Mouse (Mus musculus) lung, embryonic 14.5 days (tissue): Measurements from ENCODE around the gene Ralgps1. TPM values are rescaled to one million over a fixed set of nuclear protein-coding genes. Genes with fewer than 3 reads are reported as not detected.

ENCODE experiments used
- ATAC-seq: fragments of 200-750 bp; cut with Nextera tagmentation; 2 replicates; pipeline ENCODE4 v1.8.0; 2017; ENCODE audit warnings: mild to moderate bottlenecking, moderate TSS enrichment, moderate library complexity; ENCODE audit not compliant: insufficient read depth
- DNase-seq: peaks from one replicate; pipeline ENCODE4 v3.0.0-alpha.2; 2015
- H3K27ac ChIP-seq: fragments of 300-500 bp; sonication (generic); 2 replicates; pipeline ENCODE4 v1.5.1; 2014; ENCODE audit warnings: low read depth, mild to moderate bottlenecking, moderate library complexity
- H3K27me3 ChIP-seq: fragments of 300-500 bp; sonication (generic); 2 replicates; pipeline ENCODE4 v1.6.1; 2014; ENCODE audit warnings: low read length, control low read depth; ENCODE audit not compliant: insufficient read depth
- H3K36me3 ChIP-seq: fragments of 300-500 bp; sonication (generic); 2 replicates; pipeline ENCODE4 v1.6.1; 2014; ENCODE audit warnings: control low read depth; ENCODE audit not compliant: insufficient read depth
- H3K4me1 ChIP-seq: fragments of 300-500 bp; sonication (generic); 2 replicates; pipeline ENCODE4 v1.6.1; 2014; ENCODE audit warnings: antibody characterized with exemption, control low read depth; ENCODE audit not compliant: insufficient read depth
- H3K4me2 ChIP-seq: fragments of 300-500 bp; sonication (generic); 2 replicates; pipeline ENCODE4 v1.6.1; 2014; ENCODE audit warnings: mild to moderate bottlenecking
- H3K4me3 ChIP-seq: fragments of 300-500 bp; sonication (generic); 2 replicates; pipeline ENCODE4 v1.5.1; 2014; ENCODE audit warnings: low read depth, low read length
- H3K9ac ChIP-seq: fragments of 300-500 bp; sonication (generic); 2 replicates; pipeline ENCODE4 v1.6.1; 2014
- H3K9me3 ChIP-seq: fragments of 300-500 bp; sonication (generic); 2 replicates; pipeline ENCODE4 v1.6.1; 2016; ENCODE audit warnings: low read depth, low read length, control low read depth
- CTCF ChIP-seq: IDR thresholded peaks from 2 replicates; pipeline ENCODE4 v1.5.1; 2016; ENCODE audit warnings: antibody characterized with exemption, low read depth
- WGBS: fragments of 180-500 bp; shearing (Covaris S2); extraction: QIAGEN DNeasy Blood & Tissue Kit; methylation state at CpG from one replicate; pipeline ENCODE4 v1.1.7; 2014; 5-methylcytosine and 5-hydroxymethylcytosine counted together
- polyA plus RNA-seq: library from polyadenylated mRNA; unstranded; fragments of >200 nt; fragmentation: Nextera tagmentation; extraction: Ambion mirVana; gene quantifications from 2 replicates; pipeline ENCODE4 v1.2.1, GENCODE M21; 2014

The Ralgps1 gene
- polyA plus RNA-seq, 1 experiment from 2014 or later: 6.1 TPM

DNA sequence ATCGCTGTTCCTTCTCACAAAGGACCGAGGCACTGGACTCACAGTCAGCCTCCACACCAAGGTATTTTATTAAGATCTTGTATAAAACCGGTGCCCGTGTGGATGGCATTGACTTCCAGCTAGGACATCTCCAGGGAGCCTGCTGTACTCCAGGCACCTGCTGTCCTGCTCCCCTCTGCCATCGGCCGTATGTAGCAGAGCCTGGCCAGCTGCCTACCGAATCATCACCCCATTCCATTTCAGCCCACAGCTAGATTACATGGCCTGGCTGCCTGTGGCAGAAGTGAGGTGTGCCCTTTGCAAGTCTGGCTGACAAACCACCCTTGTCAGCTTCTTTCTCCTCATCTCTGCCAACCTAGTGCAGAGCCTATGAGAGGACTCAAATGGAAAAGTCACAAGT is 197.6 kb downstream of the Ralgps1 start:
- Histone ChIP-seq H3K4me3 (no peak overlapping the region), H3K36me3 (no peaks in the 10 kb centered on the region; the same call in 1 of the 2 replicates), H3K27ac (no peak overlapping the region), H3K27me3 (no peaks in the 10 kb centered on the region), H3K4me2 (no peak overlapping the region), H3K9me3 (no peaks in the 10 kb centered on the region), H3K9ac (no peak overlapping the region), H3K4me1 (peaks cover 4% of the 10 kb centered on the region; the same call in 1 of the 2 replicates)
- DNase-seq: no peak
- WGBS: 88% methylated on average over 7 of the region's 7 CpGs
- ATAC-seq: no peak
- no peak for TF ChIP-seq CTCF

DNA sequence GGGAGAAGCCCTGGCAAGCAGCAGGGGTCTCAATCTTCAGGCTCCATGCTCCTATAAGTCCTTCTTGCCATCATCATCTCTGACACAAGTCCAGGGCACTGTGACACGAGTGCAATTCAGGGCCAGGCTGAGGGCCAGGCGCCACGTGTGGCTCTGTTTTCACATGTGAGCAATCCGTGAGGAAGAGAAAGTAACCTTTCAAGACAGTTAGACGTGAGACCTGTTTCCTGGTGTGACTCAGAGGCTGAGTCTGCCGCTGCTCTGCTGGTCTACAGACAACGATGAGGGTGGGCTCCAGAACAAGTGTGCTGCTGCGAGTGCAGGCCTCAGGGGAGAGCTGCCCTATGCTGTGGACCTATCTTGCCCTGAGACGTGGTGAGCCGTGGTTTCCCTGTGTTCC is 198.2 kb downstream of the Ralgps1 start:
- Histone ChIP-seq H3K27ac (no peak overlapping the region), H3K4me1 (peaks cover under 1% of the 10 kb centered on the region; the same call in 1 of the 2 replicates), H3K9ac (no peak overlapping the region), H3K4me3 (no peak overlapping the region), H3K9me3 (no peaks in the 10 kb centered on the region), H3K4me2 (no peak overlapping the region), H3K36me3 (no peaks in the 10 kb centered on the region; the same call in 1 of the 2 replicates), H3K27me3 (no peaks in the 10 kb centered on the region)
- no peak for ATAC-seq
- TF ChIP-seq CTCF: no peak
- no peak for DNase-seq
- WGBS: 63% methylated on average over 10 of the region's 10 CpGs

DNA sequence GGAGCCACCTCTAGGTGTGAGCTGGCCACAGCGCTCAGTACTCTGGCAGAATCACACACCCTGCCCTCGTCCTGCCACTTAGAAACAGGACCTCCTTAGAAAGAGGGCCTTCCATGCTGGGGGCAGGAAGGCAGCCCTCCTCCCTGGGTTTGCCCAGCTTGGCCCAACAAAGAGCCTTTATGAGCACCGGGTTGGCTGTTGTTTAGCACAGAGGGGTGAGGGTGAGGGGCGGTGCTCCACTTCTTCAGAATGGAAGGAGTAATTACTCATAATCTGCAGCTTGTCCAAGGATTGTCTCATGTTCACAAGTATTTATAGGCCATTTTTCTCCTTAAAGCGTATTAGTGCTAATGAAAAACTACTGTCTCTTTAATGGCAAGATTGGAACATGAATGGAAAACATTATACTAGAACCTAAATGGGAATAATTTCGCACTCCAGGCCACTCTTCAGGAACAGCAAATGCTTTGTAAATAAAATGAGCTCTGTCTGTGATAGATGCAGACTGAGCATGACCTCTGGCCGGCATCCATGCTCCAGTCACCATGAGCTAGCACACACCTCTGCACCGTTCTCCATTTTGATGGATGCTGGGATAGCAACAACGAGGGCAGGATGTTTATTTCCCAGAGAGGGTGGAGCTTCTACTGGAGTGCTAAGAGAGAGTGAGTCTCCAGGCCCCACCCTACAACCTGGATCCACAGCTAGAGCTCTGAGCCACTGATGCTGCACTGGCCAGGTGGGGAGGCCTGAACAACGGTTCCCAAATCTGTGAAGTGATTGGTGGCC is 200.3 kb downstream of the Ralgps1 start:
- DNase-seq (no peak), ATAC-seq (no peak)
- TF ChIP-seq CTCF: no peak
- Histone ChIP-seq H3K9ac (no peak overlapping the region), H3K36me3 (no peaks in the 10 kb centered on the region; the same call in 1 of the 2 replicates), H3K9me3 (no peaks in the 10 kb centered on the region), H3K4me2 (no peak overlapping the region), H3K4me3 (no peak overlapping the region), H3K27ac (no peak overlapping the region), H3K4me1 (no peaks in the 10 kb centered on the region; the same call in 1 of the 2 replicates), H3K27me3 (no peaks in the 10 kb centered on the region)
- 57% methylated on average over 10 of the region's 10 CpGs for WGBS

DNA sequence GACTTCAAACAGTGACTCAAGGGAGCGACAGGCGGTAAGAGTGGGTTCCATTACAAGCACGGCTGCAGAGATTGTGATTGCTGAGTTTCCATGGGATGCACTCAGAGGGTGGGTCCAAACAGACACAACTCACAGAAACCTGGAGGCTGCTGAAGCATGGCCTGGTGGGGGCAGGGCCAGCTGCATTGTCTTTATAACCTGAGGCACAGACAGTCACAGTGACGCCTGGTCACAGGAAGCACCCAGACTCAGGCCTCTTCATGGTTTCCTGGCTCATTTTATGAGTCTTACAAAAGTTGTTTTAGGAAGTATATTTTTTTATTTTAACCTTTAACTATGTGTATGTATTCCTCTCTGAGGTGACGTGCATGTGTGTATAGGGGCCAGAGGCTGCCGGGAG is 201.8 kb downstream of the Ralgps1 start:
- Histone ChIP-seq H3K36me3 (no peaks in the 10 kb centered on the region; the same call in 1 of the 2 replicates), H3K9ac (no peak overlapping the region), H3K4me3 (no peak overlapping the region), H3K4me1 (peaks cover 12% of the 10 kb centered on the region), H3K27ac (no peak overlapping the region), H3K27me3 (no peaks in the 10 kb centered on the region), H3K4me2 (no peak overlapping the region), H3K9me3 (no peaks in the 10 kb centered on the region)
- DNase-seq (no peak), ATAC-seq (no peak)
- WGBS: 74% methylated on average over 6 of the region's 6 CpGs
- TF ChIP-seq CTCF: no peak

DNA sequence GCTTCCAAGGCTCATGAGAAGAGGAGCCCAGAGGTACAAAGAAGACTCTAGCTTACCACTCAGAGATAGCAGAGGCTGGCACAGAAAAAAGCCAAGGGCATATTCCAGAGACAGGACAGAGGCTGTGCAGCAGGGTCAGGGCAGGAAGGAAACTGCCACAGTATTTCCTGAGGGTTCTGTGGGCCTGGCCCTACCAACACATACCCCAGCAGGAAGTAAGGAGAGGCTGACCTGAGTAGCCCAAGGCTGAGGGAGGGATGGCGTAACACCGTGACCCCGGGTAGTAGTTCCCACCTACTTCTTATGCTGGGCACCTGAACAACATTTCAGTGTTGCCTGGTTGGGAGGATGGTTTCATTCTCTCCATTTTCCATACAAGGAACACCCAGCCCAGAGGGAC is 204.2 kb downstream of the Ralgps1 start:
- no peaks in the 10 kb centered on the region for H3K27me3 ChIP-seq
- WGBS: 95% methylated on average over 3 of the region's 3 CpGs

DNA sequence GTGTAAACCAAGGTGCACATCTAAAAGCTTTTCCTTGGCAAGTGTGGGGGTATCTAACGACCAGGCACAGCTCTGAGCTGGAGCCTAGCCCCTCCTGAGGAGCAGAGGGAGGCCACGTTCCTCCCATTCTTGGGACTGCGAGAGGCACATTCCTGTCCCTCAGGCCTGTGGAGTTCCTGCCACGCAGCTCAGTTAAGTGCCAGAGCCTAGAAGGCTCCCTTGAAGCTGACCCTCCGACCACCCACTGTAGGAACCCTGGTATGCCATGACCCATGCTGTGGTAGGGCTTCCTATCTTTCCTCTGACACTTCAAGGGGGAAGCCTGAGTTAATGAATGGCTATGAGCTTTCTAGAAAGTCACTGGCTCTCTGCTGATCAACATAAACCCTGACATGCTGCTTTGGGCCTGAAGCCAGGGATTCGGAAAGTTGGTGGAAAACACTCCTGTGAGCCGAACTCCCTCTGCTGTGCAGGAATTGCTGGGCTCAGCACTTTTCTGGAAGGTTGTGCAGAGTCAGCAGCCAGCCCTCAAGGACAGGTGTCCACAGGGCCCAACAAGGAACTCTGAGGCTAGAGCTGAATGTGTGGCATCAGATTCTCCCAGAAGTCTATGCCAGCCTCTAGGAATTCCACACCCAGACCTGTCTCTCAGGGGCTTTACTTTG is 205.4 kb downstream of the Ralgps1 start:
- DNase-seq (peak; percentile 75), ATAC-seq (peak; percentile 84)
- no peak for TF ChIP-seq CTCF
- H3K4me1 ChIP-seq: peaks cover 12% of the 10 kb centered on the region
- H3K9ac ChIP-seq: 0 out of 2 replicates have a peak overlapping the region, but pooled peaks have one; percentile 4
- no peaks in the 10 kb centered on the region for H3K9me3 ChIP-seq
- peak overlapping the region; percentile 44 for H3K27ac ChIP-seq
- no peak overlapping the region for H3K4me3 ChIP-seq
- H3K4me2 ChIP-seq: no peak overlapping the region
- no peaks in the 10 kb centered on the region; the same call in 1 of the 2 replicates for H3K36me3 ChIP-seq
- whole genome bisulfite sequencing: 14% methylated on average over 7 of the region's 7 CpGs
- H3K27me3 ChIP-seq: no peaks in the 10 kb centered on the region

More for the DNA sequence above, 204.2 kb downstream of the Ralgps1 start:
- H3K9ac ChIP-seq: no peak overlapping the region
- no peaks in the 10 kb centered on the region for H3K9me3 ChIP-seq
- no peak for DNase-seq
- no peaks in the 10 kb centered on the region; the same call in 1 of the 2 replicates for H3K36me3 ChIP-seq
- H3K4me3 ChIP-seq: no peak overlapping the region
- TF ChIP-seq CTCF: no peak
- no peak overlapping the region for H3K4me2 ChIP-seq
- peaks cover 12% of the 10 kb centered on the region for H3K4me1 ChIP-seq
- ATAC-seq: no peak
- no peak overlapping the region for H3K27ac ChIP-seq

DNA sequence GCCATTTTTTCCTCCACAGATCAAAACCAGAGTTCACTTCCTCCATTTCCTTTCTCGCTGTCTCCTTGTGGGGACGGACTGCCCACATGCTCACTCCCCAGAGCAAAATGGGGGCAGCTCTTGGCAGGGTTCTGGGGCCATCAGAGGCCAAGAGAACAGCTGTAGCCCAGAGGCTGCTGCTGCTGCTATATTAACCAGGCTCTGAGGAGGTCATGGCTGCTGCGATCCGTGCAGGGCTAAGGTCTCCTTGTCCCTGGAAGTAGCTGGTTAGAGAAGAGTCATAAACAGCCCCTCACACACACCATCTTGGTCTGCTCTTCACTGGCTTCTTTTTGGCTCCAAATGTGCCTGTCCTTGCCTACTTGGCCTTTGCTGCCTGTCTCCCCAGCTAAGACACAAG is 206.1 kb downstream of the Ralgps1 start:
- Histone ChIP-seq H3K4me1 (peaks cover 12% of the 10 kb centered on the region), H3K4me2 (no peak overlapping the region), H3K27ac (peak overlapping the region; percentile 44), H3K27me3 (no peaks in the 10 kb centered on the region), H3K36me3 (no peaks in the 10 kb centered on the region; the same call in 1 of the 2 replicates), H3K4me3 (no peak overlapping the region), H3K9me3 (no peaks in the 10 kb centered on the region), H3K9ac (peak overlapping the region; percentile 4; the same call in 1 of the 2 replicates)
- no peak for TF ChIP-seq CTCF
- ATAC-seq (peak; percentile 31; the same call in 1 of the 2 replicates), DNase-seq (no peak)
- WGBS: 49% methylated on average over 4 of the region's 4 CpGs
